Mouse (Mus musculus): ENCODE data around the gene Retsat.

Gene Retsat

DNA sequence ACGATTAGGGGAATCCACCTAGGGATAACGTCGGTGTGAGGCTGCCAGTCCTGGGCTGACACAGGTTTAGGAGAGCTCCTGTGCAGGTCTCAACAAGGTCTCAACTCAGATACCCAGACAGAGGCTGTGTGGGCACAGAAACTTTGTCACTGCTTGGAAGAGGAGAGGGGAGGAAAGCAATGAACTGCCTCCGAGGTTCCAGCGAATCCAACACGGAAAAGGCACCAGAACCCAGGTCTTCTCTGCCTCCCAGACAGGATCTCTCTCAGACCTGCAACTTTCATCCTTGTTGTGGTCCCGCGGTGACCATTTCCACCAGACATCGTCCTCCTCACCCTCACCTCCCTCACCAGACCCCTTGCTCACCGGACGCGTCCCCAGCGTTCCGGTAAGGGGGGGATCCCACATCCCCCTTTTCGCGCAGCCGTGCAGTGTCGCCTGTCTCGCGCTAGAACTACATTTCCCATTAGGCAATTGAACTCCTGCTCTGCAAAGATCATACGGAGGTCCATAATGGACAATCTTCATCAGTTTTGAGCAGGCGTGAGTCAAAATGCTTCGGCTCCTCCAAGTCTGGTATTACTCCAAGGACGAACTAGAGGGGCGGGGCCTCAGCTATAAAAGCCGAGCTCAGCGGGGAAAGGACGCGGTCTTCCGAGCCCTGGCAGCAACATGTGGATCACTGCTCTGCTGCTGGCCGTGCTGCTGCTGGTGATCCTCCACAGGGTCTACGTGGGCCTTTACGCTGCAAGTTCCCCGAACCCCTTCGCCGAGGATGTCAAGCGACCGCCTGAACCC, at the start of gene Retsat, which contains the start of gene Elmod3:
Retsat (plus strand) TSS at position 520 of the 798 bp plus-strand sequence.
Elmod3 (minus strand) TSS at position 458 of the 798 bp plus-strand sequence.
- peak; percentile 95 for DNase-seq

DNA sequence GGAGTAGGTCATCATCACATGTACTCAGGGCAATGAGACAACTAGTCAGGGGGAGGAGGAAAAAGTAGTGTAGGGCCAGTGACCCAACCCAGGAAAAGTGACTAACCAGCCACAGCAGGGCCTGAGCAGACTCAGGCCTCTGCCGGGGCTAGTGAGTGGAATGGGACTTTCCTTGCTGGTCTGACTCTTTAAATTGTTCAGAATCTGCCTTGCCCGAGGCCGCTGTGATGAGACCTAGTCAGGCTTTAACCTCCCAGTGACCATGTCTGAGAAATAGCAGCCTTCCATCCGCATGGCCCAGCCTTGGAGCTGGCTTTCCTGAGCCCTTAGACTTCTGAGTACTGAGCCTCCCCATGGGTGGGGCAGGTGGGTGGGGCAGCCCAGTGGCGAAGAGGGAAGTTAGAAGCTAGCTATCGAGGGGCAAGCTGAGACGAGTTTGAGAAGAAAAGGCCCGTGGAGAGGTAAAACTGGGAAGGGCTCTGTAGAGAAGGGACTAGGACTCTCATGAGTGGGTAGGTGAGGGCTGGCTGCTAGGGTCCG, 49.2 kb upstream of the Retsat start:
- no peak for DNase-seq

- DNase-seq: no peak
Measured at GRCm38 (mm10) chr6:72550025-72550424, 48.2 kb upstream of the Retsat start.

DNA sequence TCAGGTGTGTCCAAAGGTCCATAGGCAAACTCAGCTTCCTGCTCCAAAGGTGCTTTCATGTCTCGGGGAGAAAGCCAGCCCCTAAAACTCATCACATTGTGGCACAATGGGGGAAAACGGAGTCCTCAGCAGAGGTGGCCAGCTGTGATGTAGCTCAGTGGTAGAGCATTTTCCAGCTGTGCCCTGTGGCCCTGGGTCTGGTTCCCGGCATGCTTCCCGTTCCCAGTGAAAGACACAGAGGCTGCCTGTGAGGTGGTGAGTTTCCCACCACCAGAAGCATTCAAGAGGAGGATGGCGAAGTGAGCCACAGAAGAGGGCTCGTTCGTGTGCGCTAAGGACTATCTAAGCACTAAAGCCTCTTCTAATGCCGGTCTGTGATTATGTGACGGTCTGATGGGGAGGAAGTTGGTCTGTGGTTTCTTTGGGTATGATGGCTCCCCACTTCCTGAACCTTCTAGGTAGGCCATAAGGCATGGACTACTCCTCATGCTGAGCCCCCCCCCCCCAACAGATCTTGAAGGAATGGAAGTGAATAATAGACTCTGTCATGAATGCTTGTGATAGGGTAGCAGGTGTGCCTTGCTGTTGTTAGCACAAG, 47.7 kb upstream of the Retsat start:
- no peak for DNase-seq

GRCm38 (mm10) chr6:72552171-72553078, 45.9 kb upstream of the Retsat start:
- peak; percentile 60 for DNase-seq

GRCm38 (mm10) chr6:72553079-72553412, 45.2 kb upstream of the Retsat start:
- DNase-seq: no peak

- DNase-seq: no peak
Measured at GRCm38 (mm10) chr6:72560801-72561200, 37.5 kb upstream of the Retsat start.

- no peak for DNase-seq
Measured at GRCm38 (mm10) chr6:72562486-72562885, 35.8 kb upstream of the Retsat start.

- no peak for DNase-seq
Measured at GRCm38 (mm10) chr6:72562894-72563293, 35.4 kb upstream of the Retsat start.

DNA sequence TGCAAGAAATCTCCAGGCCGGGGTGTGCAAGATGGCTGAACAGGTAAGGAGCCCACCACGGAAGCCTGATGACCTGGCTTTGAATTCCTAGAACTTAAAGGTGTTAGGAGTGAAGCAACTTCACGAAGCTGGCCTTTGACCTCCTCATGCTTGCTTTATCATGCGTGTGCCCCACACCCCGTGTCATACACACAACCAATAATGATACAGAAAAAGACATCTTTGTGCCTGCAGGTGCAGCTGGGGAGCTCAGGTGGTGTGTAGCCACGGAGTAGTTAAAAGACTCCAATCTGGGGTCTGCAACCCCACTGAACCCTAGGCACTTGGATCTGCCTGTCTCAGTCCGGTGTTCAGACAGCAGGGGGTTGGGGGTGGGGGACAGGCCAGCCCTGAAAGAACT, 32.8 kb upstream of the Retsat start:
- no peak for DNase-seq

- peak; percentile 89 for DNase-seq
Measured at GRCm38 (mm10) chr6:72566044-72566443, 32.2 kb upstream of the Retsat start.

GRCm38 (mm10) chr6:72567508-72567907, 30.8 kb upstream of the Retsat start:
- DNase-seq: no peak

- no peak for DNase-seq
Measured at GRCm38 (mm10) chr6:72568736-72569135, 29.5 kb upstream of the Retsat start.

DNA sequence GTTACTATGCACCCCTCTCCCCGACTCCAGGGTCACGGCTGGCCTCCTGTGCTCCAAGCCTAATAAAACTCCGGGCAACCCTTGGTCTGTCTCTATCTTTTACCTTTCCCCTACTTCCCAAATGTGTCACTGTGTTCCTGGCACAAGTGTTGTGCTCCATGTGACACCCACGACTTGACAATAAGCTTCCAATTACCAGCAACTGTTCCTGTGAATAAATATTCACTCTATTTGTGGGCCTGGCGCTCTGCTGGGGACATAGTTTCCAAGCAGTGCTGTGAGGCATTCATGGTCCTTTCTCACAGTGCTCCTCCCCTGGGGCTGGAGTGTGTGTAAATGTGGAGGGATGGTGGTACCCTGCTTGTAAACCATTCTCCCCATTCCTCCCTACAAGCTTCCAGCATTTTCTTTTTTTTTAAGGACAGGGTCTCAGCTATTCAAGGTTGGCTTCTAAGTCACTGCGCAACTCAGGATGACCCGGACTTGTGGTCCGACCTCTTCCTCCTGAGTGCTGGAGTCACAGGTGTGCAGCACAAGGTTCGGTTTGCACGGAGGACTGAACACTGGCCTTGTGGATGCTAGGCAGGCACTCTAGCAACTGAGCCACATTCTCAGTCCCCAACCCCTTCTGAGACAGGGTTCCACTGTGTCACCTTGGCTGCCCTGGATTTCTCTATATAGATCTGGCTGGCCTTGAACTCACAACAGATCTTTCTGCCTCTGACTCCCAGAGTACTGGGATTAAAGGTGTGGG, 27.5 kb upstream of the Retsat start:
- DNase-seq: peak; percentile 77

DNA sequence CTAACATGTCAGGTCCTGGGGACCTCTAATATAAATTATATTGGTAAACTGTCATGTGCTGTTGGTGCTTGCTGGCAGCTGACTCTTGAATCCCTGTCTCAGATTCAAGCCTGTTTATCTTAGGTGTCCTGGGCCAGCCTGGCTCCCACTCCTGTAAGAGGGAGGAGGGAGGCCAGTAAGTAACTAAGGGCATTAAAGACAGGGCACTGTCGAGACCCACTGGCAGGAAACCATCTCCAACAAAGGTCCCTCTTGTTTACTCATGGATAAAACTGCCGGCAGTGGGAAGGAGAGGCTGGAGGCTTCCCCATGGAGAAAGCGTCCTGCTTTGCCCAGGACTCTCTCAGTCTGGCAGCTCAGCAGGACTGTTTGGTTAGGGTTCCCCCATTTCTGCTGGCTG, 26.4 kb upstream of the Retsat start:
- DNase-seq: no peak

DNA sequence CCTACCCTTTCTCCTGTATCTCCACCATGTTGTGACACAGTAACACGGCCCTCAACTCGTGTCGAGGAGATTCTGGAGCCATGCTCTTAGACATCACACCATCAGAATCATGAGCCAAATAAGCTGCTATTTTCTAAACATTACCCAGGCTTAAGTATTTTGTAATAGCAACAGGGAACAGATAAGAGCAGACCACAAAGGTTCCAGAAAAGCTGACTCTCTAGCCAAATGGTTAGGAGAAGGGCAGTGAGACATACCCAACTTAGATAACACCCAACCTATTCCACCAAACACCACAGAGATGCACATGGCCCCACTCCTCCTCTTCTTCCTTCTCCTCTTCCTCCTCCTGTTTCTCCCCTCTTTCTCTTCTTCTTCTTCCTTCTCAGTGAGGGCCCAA, 22.2 kb upstream of the Retsat start:
- DNase-seq: no peak

- no peak for DNase-seq
Measured at GRCm38 (mm10) chr6:72581625-72582382, 16.5 kb upstream of the Retsat start.

DNA sequence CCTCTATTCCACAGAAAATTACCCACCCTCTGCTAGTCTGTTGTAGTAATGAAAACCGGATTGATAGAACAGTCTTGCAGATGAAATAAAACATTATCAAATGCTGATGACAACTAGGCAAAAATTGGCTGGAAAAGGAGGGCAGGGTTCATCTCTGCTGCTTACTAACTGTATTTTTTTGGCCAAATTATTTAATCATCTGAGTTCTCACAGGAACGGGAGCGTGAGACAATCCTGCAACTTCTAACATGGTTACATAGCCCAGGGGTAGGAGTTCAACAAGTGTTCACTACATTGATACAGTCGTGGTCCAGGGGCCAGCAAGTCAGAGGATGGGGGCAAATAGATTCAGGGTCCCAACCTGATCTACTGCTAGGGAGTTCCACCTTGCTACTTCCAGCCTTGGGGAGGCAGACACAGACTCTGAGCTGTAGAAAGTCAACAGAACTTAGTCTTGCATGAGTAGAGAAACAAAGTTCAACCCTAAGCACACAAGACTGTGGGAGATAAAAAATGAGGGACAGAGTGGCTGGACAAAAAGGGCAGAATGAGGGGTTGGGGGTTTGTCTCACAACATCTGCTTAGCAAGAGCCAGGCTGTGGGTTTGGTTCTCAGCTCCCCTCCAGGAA, 14.9 kb upstream of the Retsat start:
- no peak for DNase-seq

GRCm38 (mm10) chr6:72584154-72584553, 14.1 kb upstream of the Retsat start:
- no peak for DNase-seq

GRCm38 (mm10) chr6:72586701-72587100, 11.6 kb upstream of the Retsat start:
- DNase-seq: no peak

- DNase-seq: no peak
Measured at GRCm38 (mm10) chr6:72588307-72588706, 10.0 kb upstream of the Retsat start.

Measured in layer of hippocampus, adult 9-11 months (tissue).